Mouse (Mus musculus): ENCODE data around the gene Comt. TPM values are rescaled to one million over a fixed set of nuclear protein-coding genes. Genes with fewer than 3 reads are reported as not detected.
A peak's percentile ranks its signal among the peaks of the same experiment; 100 is the strongest.

Comt gene
- total and polyA plus RNA-seq, 2 experiments from 2014 or later: 74.6 to 95.0 TPM

GRCm38 (mm10) chr16:18384659-18385058 is 42.0 kb downstream of the Comt start:
- Histone ChIP-seq H3K4me1 (ENCODE audit: insufficient read depth, low read length) (peaks cover 4% of the 10 kb centered on the region; the same call in 1 of the 2 replicates), H3K4me2 (ENCODE audit: low read depth, low read length, poor library complexity, severe bottlenecking) (no peak overlapping the region), H3K36me3 (ENCODE audit: insufficient read depth, low read length) (no peaks in the 10 kb centered on the region; the same call in 1 of the 2 replicates), H3K4me3 (ENCODE audit: low read depth, low read length) (no peak overlapping the region), H3K27ac (ENCODE audit: low read depth, low read length) (no peak overlapping the region), H3K9me3 (ENCODE audit: low read length) (no peaks in the 10 kb centered on the region), H3K9ac (replicated peaks; ENCODE audit: low read length, poor library complexity, severe bottlenecking) (no peak overlapping the region), H3K27me3 (ENCODE audit: insufficient read depth, low read length) (no peaks in the 10 kb centered on the region)
- no peak for TF ChIP-seq CTCF (IDR thresholded peaks at IDR 0.05)
- DNase-seq (ENCODE audit: low spot score): no peak
- ATAC-seq (ENCODE audit: low FRiP score): no peak
- WGBS: 61% methylated on average over 8 of the region's 8 CpGs

- WGBS: 65% methylated on average over 7 of the region's 7 CpGs
- Histone ChIP-seq H3K36me3 (ENCODE audit: insufficient read depth, low read length) (no peaks in the 10 kb centered on the region; the same call in 1 of the 2 replicates), H3K27me3 (ENCODE audit: insufficient read depth, low read length) (no peaks in the 10 kb centered on the region), H3K4me2 (ENCODE audit: low read depth, low read length, poor library complexity, severe bottlenecking) (no peak overlapping the region), H3K9ac (replicated peaks; ENCODE audit: low read length, poor library complexity, severe bottlenecking) (no peak overlapping the region), H3K27ac (ENCODE audit: low read depth, low read length) (no peak overlapping the region), H3K4me1 (ENCODE audit: insufficient read depth, low read length) (peaks cover 4% of the 10 kb centered on the region; the same call in 1 of the 2 replicates), H3K9me3 (ENCODE audit: low read length) (no peaks in the 10 kb centered on the region), H3K4me3 (ENCODE audit: low read depth, low read length) (no peak overlapping the region)
- no peak for DNase-seq (ENCODE audit: low spot score)
- TF ChIP-seq CTCF (IDR thresholded peaks at IDR 0.05): no peak
- ATAC-seq (ENCODE audit: low FRiP score): no peak
Measured at GRCm38 (mm10) chr16:18384211-18384610, 42.4 kb downstream of the Comt start.

GRCm38 (mm10) chr16:18383756-18384155 is 42.9 kb downstream of the Comt start:
- ATAC-seq (ENCODE audit: low FRiP score) (no peak), DNase-seq (ENCODE audit: low spot score) (no peak)
- H3K27ac ChIP-seq (ENCODE audit: low read depth, low read length): no peak overlapping the region
- no peaks in the 10 kb centered on the region for H3K9me3 ChIP-seq (ENCODE audit: low read length)
- no peaks in the 10 kb centered on the region for H3K27me3 ChIP-seq (ENCODE audit: insufficient read depth, low read length)
- no peak overlapping the region for H3K4me3 ChIP-seq (ENCODE audit: low read depth, low read length)
- H3K4me1 ChIP-seq (ENCODE audit: insufficient read depth, low read length): peaks cover 4% of the 10 kb centered on the region; the same call in 1 of the 2 replicates
- TF ChIP-seq CTCF (IDR thresholded peaks at IDR 0.05): no peak
- no peak overlapping the region; the same call in 1 of the 2 replicates for H3K9ac ChIP-seq (replicated peaks; ENCODE audit: low read length, poor library complexity, severe bottlenecking)
- 13% methylated on average over 3 of the region's 3 CpGs for WGBS
- no peaks in the 10 kb centered on the region; the same call in 1 of the 2 replicates for H3K36me3 ChIP-seq (ENCODE audit: insufficient read depth, low read length)
- no peak overlapping the region for H3K4me2 ChIP-seq (ENCODE audit: low read depth, low read length, poor library complexity, severe bottlenecking)

- no peak overlapping the region for H3K4me3 ChIP-seq (ENCODE audit: low read depth, low read length)
- H3K4me1 ChIP-seq (ENCODE audit: insufficient read depth, low read length): peaks cover 4% of the 10 kb centered on the region; the same call in 1 of the 2 replicates
- H3K9ac ChIP-seq (replicated peaks; ENCODE audit: low read length, poor library complexity, severe bottlenecking): no peak overlapping the region; the same call in 1 of the 2 replicates
- 82% methylated on average over 9 of the region's 9 CpGs for WGBS
- H3K4me2 ChIP-seq (ENCODE audit: low read depth, low read length, poor library complexity, severe bottlenecking): no peak overlapping the region
- H3K9me3 ChIP-seq (ENCODE audit: low read length): no peaks in the 10 kb centered on the region
- H3K36me3 ChIP-seq (ENCODE audit: insufficient read depth, low read length): no peaks in the 10 kb centered on the region; the same call in 1 of the 2 replicates
- no peaks in the 10 kb centered on the region for H3K27me3 ChIP-seq (ENCODE audit: insufficient read depth, low read length)
- DNase-seq (ENCODE audit: low spot score) (no peak), ATAC-seq (ENCODE audit: low FRiP score) (no peak)
- no peak overlapping the region for H3K27ac ChIP-seq (ENCODE audit: low read depth, low read length)
- TF ChIP-seq CTCF (IDR thresholded peaks at IDR 0.05): no peak
Measured at GRCm38 (mm10) chr16:18383045-18383726, 43.5 kb downstream of the Comt start.

- H3K4me1 ChIP-seq (ENCODE audit: insufficient read depth, low read length): peaks cover 4% of the 10 kb centered on the region; the same call in 1 of the 2 replicates
- no peak overlapping the region for H3K4me2 ChIP-seq (ENCODE audit: low read depth, low read length, poor library complexity, severe bottlenecking)
- peak; percentile 62 for DNase-seq (ENCODE audit: low spot score)
- TF ChIP-seq CTCF (IDR thresholded peaks at IDR 0.05): no peak
- no peaks in the 10 kb centered on the region; the same call in 1 of the 2 replicates for H3K36me3 ChIP-seq (ENCODE audit: insufficient read depth, low read length)
- no peaks in the 10 kb centered on the region for H3K27me3 ChIP-seq (ENCODE audit: insufficient read depth, low read length)
- H3K9me3 ChIP-seq (ENCODE audit: low read length): no peaks in the 10 kb centered on the region
- H3K9ac ChIP-seq (replicated peaks; ENCODE audit: low read length, poor library complexity, severe bottlenecking): no peak overlapping the region
- ATAC-seq (ENCODE audit: low FRiP score): no peak
- WGBS: 39% methylated on average over 6 of the region's 6 CpGs
- H3K27ac ChIP-seq (ENCODE audit: low read depth, low read length): peak overlapping the region; percentile 52; the same call in 1 of the 2 replicates
- no peak overlapping the region for H3K4me3 ChIP-seq (ENCODE audit: low read depth, low read length)
Measured at GRCm38 (mm10) chr16:18381621-18382258, 44.9 kb downstream of the Comt start.

Data from midbrain, postnatal 0 days (tissue).